Mouse (Mus musculus): ENCODE results near the gene Dnmt3c. TPM values are rescaled to one million over a fixed set of nuclear protein-coding genes. Genes with fewer than 3 reads are reported as not detected.
A peak's percentile ranks its signal among the peaks of the same experiment; 100 is the strongest.
"Not testable (repeated sequence)": the region's sequence is repeated elsewhere in the genome, so short reads cannot be mapped to it uniquely, and the experiment has no call there.

Dnmt3c gene
- polyA plus RNA-seq, 1 experiment from 2014 or later = 0.10 TPM

GRCm38 (mm10) chr2:153677550-153677949 is 18.9 kb upstream of the Dnmt3c start:
- no peak for DNase-seq (ENCODE audit: low spot score)
- Histone ChIP-seq H3K27me3 (ENCODE audit: insufficient read depth, poor library complexity, severe bottlenecking) (no peaks in the 10 kb centered on the region), H3K27ac (no peak overlapping the region), H3K36me3 (peaks cover 55% of the 10 kb centered on the region), H3K4me1 (no peaks in the 10 kb centered on the region), H3K9me3 (no peaks in the 10 kb centered on the region), H3K4me3 (no peak overlapping the region)
- WGBS = 87% methylated on average over 7 of the region's 7 CpGs

GRCm38 (mm10) chr2:153679959-153680358 is 16.5 kb upstream of the Dnmt3c start:
- DNase-seq (ENCODE audit: low spot score) = no peak
- no peaks in the 10 kb centered on the region for H3K27me3 ChIP-seq (ENCODE audit: insufficient read depth, poor library complexity, severe bottlenecking)
- H3K9me3 ChIP-seq = no peaks in the 10 kb centered on the region
- H3K4me3 ChIP-seq = no peak overlapping the region
- 83% methylated on average over 1 of the region's 1 CpGs for WGBS
- H3K36me3 ChIP-seq = peaks cover 47% of the 10 kb centered on the region
- H3K4me1 ChIP-seq = no peaks in the 10 kb centered on the region
- H3K27ac ChIP-seq = no peak overlapping the region

GRCm38 (mm10) chr2:153693413-153693812 is 3.0 kb upstream of the Dnmt3c start:
- not testable (repeated sequence) for H3K9me3 ChIP-seq; H3K27ac ChIP-seq; H3K27me3 ChIP-seq (ENCODE audit: insufficient read depth, poor library complexity, severe bottlenecking); DNase-seq (ENCODE audit: low spot score); H3K36me3 ChIP-seq; H3K4me3 ChIP-seq; H3K4me1 ChIP-seq
- 77% methylated on average over 7 of the region's 7 CpGs for WGBS

GRCm38 (mm10) chr2:153694462-153695085 is 1.9 kb upstream of the Dnmt3c start:
- no peak overlapping the region for H3K4me3 ChIP-seq
- WGBS = 58% methylated on average over 19 of the region's 19 CpGs
- H3K9me3 ChIP-seq = no peaks in the 10 kb centered on the region
- H3K27ac ChIP-seq = no peak overlapping the region
- no peaks in the 10 kb centered on the region for H3K36me3 ChIP-seq
- no peaks in the 10 kb centered on the region for H3K4me1 ChIP-seq
- H3K27me3 ChIP-seq (ENCODE audit: insufficient read depth, poor library complexity, severe bottlenecking) = 0 out of 2 replicates have a peak, but pooled peaks cover 7% of the 10 kb centered on the region
- no peak for DNase-seq (ENCODE audit: low spot score)

- Histone ChIP-seq H3K27ac (no peak overlapping the region), H3K27me3 (ENCODE audit: insufficient read depth, poor library complexity, severe bottlenecking) (no peaks in the 10 kb centered on the region), H3K9me3 (no peaks in the 10 kb centered on the region), H3K4me3 (no peak overlapping the region), H3K36me3 (no peaks in the 10 kb centered on the region), H3K4me1 (no peaks in the 10 kb centered on the region)
- DNase-seq (ENCODE audit: low spot score) = no peak
- WGBS = 52% methylated on average over 6 of the region's 6 CpGs
Observed at GRCm38 (mm10) chr2:153703389-153703788, 6.9 kb downstream of the Dnmt3c start.

- H3K36me3 ChIP-seq = no peaks in the 10 kb centered on the region
- no peak overlapping the region for H3K27ac ChIP-seq
- peaks cover 14% of the 10 kb centered on the region for H3K4me1 ChIP-seq
- H3K27me3 ChIP-seq (ENCODE audit: insufficient read depth, poor library complexity, severe bottlenecking) = no peaks in the 10 kb centered on the region
- peak; percentile 30 for DNase-seq (ENCODE audit: low spot score)
- WGBS = 43% methylated on average over 8 of the region's 8 CpGs
- no peaks in the 10 kb centered on the region for H3K9me3 ChIP-seq
- H3K4me3 ChIP-seq = no peak overlapping the region
Observed at GRCm38 (mm10) chr2:153710701-153711330, 14.4 kb downstream of the Dnmt3c start.

- Histone ChIP-seq H3K9me3 (no peaks in the 10 kb centered on the region), H3K4me3 (no peak overlapping the region), H3K27me3 (ENCODE audit: insufficient read depth, poor library complexity, severe bottlenecking) (no peaks in the 10 kb centered on the region), H3K36me3 (no peaks in the 10 kb centered on the region), H3K4me1 (peaks cover 14% of the 10 kb centered on the region), H3K27ac (peak overlapping the region; percentile 64)
- no peak for DNase-seq (ENCODE audit: low spot score)
- 30% methylated on average over 3 of the region's 3 CpGs for WGBS
Observed at GRCm38 (mm10) chr2:153712646-153713091, 16.2 kb downstream of the Dnmt3c start.

- peak; percentile 81 for DNase-seq (ENCODE audit: low spot score)
- H3K9me3 ChIP-seq = no peaks in the 10 kb centered on the region
- H3K27ac ChIP-seq = peak overlapping the region; percentile 64
- no peak overlapping the region for H3K4me3 ChIP-seq
- H3K36me3 ChIP-seq = no peaks in the 10 kb centered on the region
- peaks cover 14% of the 10 kb centered on the region for H3K4me1 ChIP-seq
- WGBS = 50% methylated on average over 4 of the region's 4 CpGs
- no peaks in the 10 kb centered on the region for H3K27me3 ChIP-seq (ENCODE audit: insufficient read depth, poor library complexity, severe bottlenecking)
Observed at GRCm38 (mm10) chr2:153713227-153713626, 16.8 kb downstream of the Dnmt3c start.

GRCm38 (mm10) chr2:153717861-153718260 is 21.4 kb downstream of the Dnmt3c start:
- not testable (repeated sequence) for H3K36me3 ChIP-seq; H3K4me1 ChIP-seq; H3K9me3 ChIP-seq; DNase-seq (ENCODE audit: low spot score); H3K27ac ChIP-seq; H3K27me3 ChIP-seq (ENCODE audit: insufficient read depth, poor library complexity, severe bottlenecking); H3K4me3 ChIP-seq
- WGBS = 39% methylated on average over 3 of the region's 3 CpGs

GRCm38 (mm10) chr2:153723098-153723497 is 26.6 kb downstream of the Dnmt3c start:
- Histone ChIP-seq H3K27me3 (ENCODE audit: insufficient read depth, poor library complexity, severe bottlenecking) (no peaks in the 10 kb centered on the region), H3K27ac (no peak overlapping the region), H3K4me3 (no peak overlapping the region), H3K36me3 (no peaks in the 10 kb centered on the region), H3K4me1 (no peaks in the 10 kb centered on the region), H3K9me3 (no peaks in the 10 kb centered on the region)
- DNase-seq (ENCODE audit: low spot score) = no peak
- 72% methylated on average over 1 of the region's 1 CpGs for WGBS

- no peaks in the 10 kb centered on the region for H3K27me3 ChIP-seq (ENCODE audit: insufficient read depth, poor library complexity, severe bottlenecking)
- DNase-seq (ENCODE audit: low spot score) = no peak
- H3K27ac ChIP-seq = no peak overlapping the region
- 46% methylated on average over 2 of the region's 2 CpGs for WGBS
- no peaks in the 10 kb centered on the region for H3K9me3 ChIP-seq
- H3K36me3 ChIP-seq = no peaks in the 10 kb centered on the region
- H3K4me1 ChIP-seq = no peaks in the 10 kb centered on the region
- no peak overlapping the region for H3K4me3 ChIP-seq
Observed at GRCm38 (mm10) chr2:153724424-153724823, 28.0 kb downstream of the Dnmt3c start.

- no peaks in the 10 kb centered on the region for H3K9me3 ChIP-seq
- H3K27ac ChIP-seq = no peak overlapping the region
- H3K36me3 ChIP-seq = no peaks in the 10 kb centered on the region
- no peak for DNase-seq (ENCODE audit: low spot score)
- H3K4me3 ChIP-seq = no peak overlapping the region
- WGBS = 68% methylated on average over 2 of the region's 2 CpGs
- H3K4me1 ChIP-seq = no peaks in the 10 kb centered on the region
- no peaks in the 10 kb centered on the region for H3K27me3 ChIP-seq (ENCODE audit: insufficient read depth, poor library complexity, severe bottlenecking)
Observed at GRCm38 (mm10) chr2:153724871-153725270, 28.4 kb downstream of the Dnmt3c start.

- Histone ChIP-seq H3K27ac (no peak overlapping the region), H3K27me3 (ENCODE audit: insufficient read depth, poor library complexity, severe bottlenecking) (no peaks in the 10 kb centered on the region), H3K9me3 (no peaks in the 10 kb centered on the region), H3K36me3 (no peaks in the 10 kb centered on the region), H3K4me1 (no peaks in the 10 kb centered on the region), H3K4me3 (no peak overlapping the region)
- WGBS = 87% methylated on average over 4 of the region's 4 CpGs
- no peak for DNase-seq (ENCODE audit: low spot score)
Observed at GRCm38 (mm10) chr2:153725291-153725690, 28.8 kb downstream of the Dnmt3c start.
